Mouse (Mus musculus): Measurements from ENCODE around the gene Fosl2.

Fosl2 gene

GRCm38 (mm10) chr5:32133549-32134004, 2.0 kb upstream of the Fosl2 start:
- peak; percentile 93 to 97 for DNase-seq (ENCODE audit: inconsistent age in 2 of 2, low spot score in 1 of 2)

GRCm38 (mm10) chr5:32134051-32134732, 1.4 kb upstream of the Fosl2 start:
- peak; percentile 66 to 88 for DNase-seq (ENCODE audit: inconsistent age in 2 of 2, low spot score in 1 of 2)

- peak; percentile 87 to 92 for DNase-seq (ENCODE audit: inconsistent age in 2 of 2, low spot score in 1 of 2)
Observed at GRCm38 (mm10) chr5:32134903-32135335, 682 bp upstream of the Fosl2 start.

GRCm38 (mm10) chr5:32136301-32136863, 781 bp downstream of the Fosl2 start:
- peak; percentile 86 to 93 for DNase-seq (ENCODE audit: inconsistent age in 2 of 2, low spot score in 1 of 2)

GRCm38 (mm10) chr5:32137106-32137522, 1.5 kb downstream of the Fosl2 start:
- DNase-seq (ENCODE audit: inconsistent age in 2 of 2, low spot score in 1 of 2) = peak; percentile 65 to 86

GRCm38 (mm10) chr5:32138446-32139195, 3.0 kb downstream of the Fosl2 start:
- peak in 1 of 2 experiments; percentile 52 for DNase-seq (ENCODE audit: inconsistent age in 2 of 2, low spot score in 1 of 2)

- peak; percentile 76 to 95 for DNase-seq (ENCODE audit: inconsistent age in 2 of 2, low spot score in 1 of 2)
Observed at GRCm38 (mm10) chr5:32139516-32140037, 4.0 kb downstream of the Fosl2 start.

GRCm38 (mm10) chr5:32141899-32142298, 6.3 kb downstream of the Fosl2 start:
- peak in 1 of 2 experiments; percentile 69 for DNase-seq (ENCODE audit: inconsistent age in 2 of 2, low spot score in 1 of 2)

- peak in 1 of 2 experiments; percentile 69 for DNase-seq (ENCODE audit: inconsistent age in 2 of 2, low spot score in 1 of 2)
Observed at GRCm38 (mm10) chr5:32143433-32143970, 7.9 kb downstream of the Fosl2 start.

GRCm38 (mm10) chr5:32146281-32146680, 10.7 kb downstream of the Fosl2 start:
- DNase-seq (ENCODE audit: inconsistent age in 2 of 2, low spot score in 1 of 2) = peak in 1 of 2 experiments; percentile 73

GRCm38 (mm10) chr5:32148593-32148992, 13.0 kb downstream of the Fosl2 start:
- peak in 1 of 2 experiments; percentile 36 for DNase-seq (ENCODE audit: inconsistent age in 2 of 2, low spot score in 1 of 2)

- DNase-seq (ENCODE audit: inconsistent age in 2 of 2, low spot score in 1 of 2) = peak; percentile 5 to 43
Observed at GRCm38 (mm10) chr5:32151244-32151643, 15.6 kb downstream of the Fosl2 start.

GRCm38 (mm10) chr5:32152725-32153417, 17.3 kb downstream of the Fosl2 start:
- DNase-seq (ENCODE audit: inconsistent age in 2 of 2, low spot score in 1 of 2) = peak; percentile 20 to 54

- no peak for DNase-seq (ENCODE audit: inconsistent age in 2 of 2, low spot score in 1 of 2)
Observed at GRCm38 (mm10) chr5:32153418-32153740, 17.8 kb downstream of the Fosl2 start.

- DNase-seq (ENCODE audit: inconsistent age in 2 of 2, low spot score in 1 of 2) = peak; percentile 11 to 53
Observed at GRCm38 (mm10) chr5:32153791-32154490, 18.3 kb downstream of the Fosl2 start.

- DNase-seq (ENCODE audit: inconsistent age in 2 of 2, low spot score in 1 of 2) = peak; percentile 18 to 72
Observed at GRCm38 (mm10) chr5:32154931-32155688, 19.5 kb downstream of the Fosl2 start.

- DNase-seq (ENCODE audit: inconsistent age in 2 of 2, low spot score in 1 of 2) = peak in 1 of 2 experiments; percentile 63
Observed at GRCm38 (mm10) chr5:32155927-32156326, 20.3 kb downstream of the Fosl2 start.

- DNase-seq (ENCODE audit: inconsistent age in 2 of 2, low spot score in 1 of 2) = no peak
Observed at GRCm38 (mm10) chr5:32163478-32164043, 28.0 kb downstream of the Fosl2 start.

GRCm38 (mm10) chr5:32172188-32172587, 36.6 kb downstream of the Fosl2 start:
- no peak for DNase-seq (ENCODE audit: inconsistent age in 2 of 2, low spot score in 1 of 2)

Measured in adrenal gland, adult (tissue).